Mouse (Mus musculus) ES-Bruce4 (cell line): Measurements from ENCODE around the gene Rgs3.

Experiments
- CTCF ChIP-seq: IDR thresholded peaks from one replicate; pipeline ENCODE4 v1.8.1; 2011; ENCODE audit warnings: low read depth, low read length
- EP300 ChIP-seq: IDR thresholded peaks from 2 replicates; pipeline ENCODE4 v1.6.1; 2011; ENCODE audit warnings: low read depth, low read length; ENCODE audit not compliant: insufficient read depth
- POLR2A ChIP-seq: IDR thresholded peaks from one replicate; pipeline ENCODE4 v1.8.1; 2011; ENCODE audit warnings: low read length; ENCODE audit not compliant: insufficient read depth

DNA sequence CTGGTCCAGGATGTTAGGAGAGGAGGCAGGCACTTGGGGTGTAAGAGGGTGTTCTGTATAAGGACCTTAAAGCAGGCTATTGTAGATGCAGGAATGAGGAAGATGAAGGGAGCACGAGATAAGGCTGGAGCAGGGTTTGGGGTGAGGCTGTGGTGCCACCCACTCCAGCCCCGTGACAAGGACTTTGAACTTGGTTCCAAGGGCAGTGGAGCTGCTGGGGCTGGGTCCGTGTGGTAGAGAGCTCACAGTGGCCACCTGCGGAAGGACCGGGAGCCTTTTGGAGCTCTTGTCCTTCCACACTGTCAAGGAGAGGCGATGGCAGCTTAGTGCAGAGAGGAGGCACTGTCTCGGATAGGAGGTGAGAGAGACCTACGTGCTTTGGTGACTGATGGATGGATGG lies 109.0 kb downstream of the Rgs3 start:
- TF ChIP-seq CTCF (no peak), POLR2A (no peak), EP300 (no peak)
